Mouse (Mus musculus) cerebellum, adult (tissue): ENCODE measurements at regions not wholly inside any gene's neighbourhood (a gene's known extent, or its start where the extent isn't known, plus 50 kb on each side); places are given as distances from the start of the nearest gene placed in this dataset.
A peak's percentile ranks its signal among the peaks of the same experiment; 100 is the strongest.

Experiments used
- ATAC-seq: cut with Nextera tagmentation; 2 replicates; pipeline ENCODE4 v1.9.2; 2017; ENCODE audit warnings: mild to moderate bottlenecking, moderate library complexity, mixed read lengths; ENCODE audit not compliant: insufficient number of reproducible peaks, low FRiP score, low TSS enrichment

DNA sequence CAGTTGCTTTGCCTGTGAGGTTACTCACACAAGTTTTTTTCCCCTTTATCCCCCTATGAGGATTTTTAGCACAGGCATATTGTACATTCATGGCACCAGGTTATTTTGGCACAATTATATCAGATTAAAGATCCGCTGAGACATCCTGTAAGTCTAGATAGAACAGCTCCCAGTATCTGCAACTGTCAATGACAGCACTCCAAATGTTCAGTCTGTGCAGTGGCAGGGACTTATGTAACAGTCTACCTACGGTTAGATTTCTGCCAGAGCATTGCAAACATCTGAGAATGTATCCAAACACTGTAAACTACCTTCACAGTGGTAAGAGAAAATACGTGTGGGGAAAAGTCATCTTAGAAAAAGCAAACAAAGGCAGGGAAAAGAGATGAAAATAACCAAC lies 163.5 kb upstream of the Kcnh7 start:
- ATAC-seq = peak; percentile 15; the same call in 1 of the 2 replicates

GRCm38 (mm10) chr2:63326750-63327149 lies 142.7 kb upstream of the Kcnh7 start:
- no peak for ATAC-seq

DNA sequence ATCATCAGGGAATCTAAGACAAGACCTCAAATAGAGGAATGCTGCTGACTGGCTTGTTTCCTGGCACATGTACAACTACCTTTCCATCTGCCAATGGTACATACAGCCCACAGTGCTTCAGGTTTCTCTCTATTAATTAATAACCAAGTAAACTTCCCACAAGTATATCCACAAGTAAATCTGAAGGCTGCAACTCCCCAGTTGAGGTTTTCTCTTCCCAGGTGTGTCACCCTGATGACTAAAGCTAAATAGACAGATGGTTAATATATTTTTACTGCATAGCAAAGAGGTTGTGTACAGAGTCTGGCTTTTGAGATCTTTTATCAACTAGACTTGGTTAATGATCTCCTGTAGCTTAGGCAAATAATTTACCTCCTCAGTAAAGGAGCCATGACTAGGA lies 96.8 kb upstream of the Kcnh7 start:
- no peak for ATAC-seq

GRCm38 (mm10) chr2:63273799-63274203 lies 89.7 kb upstream of the Kcnh7 start:
- no peak for ATAC-seq

- no peak for ATAC-seq
These were observed 62.1 kb upstream of the Kcnh7 start for GRCm38 (mm10) chr2:63246091-63246612.

- ATAC-seq = no peak
These were observed 55.2 kb upstream of the Kcnh7 start for GRCm38 (mm10) chr2:63239326-63239725.
